In genomic region chr16:48786258-48786657, GRCm38 (mm10) we compare ENCODE assay signal across 35 mouse cellular contexts. TPM values are rescaled to one million over a fixed set of nuclear protein-coding genes. Genes with fewer than 3 reads are reported as not detected.
DNase-seq lines count a peak whose midpoint lies in the region; ATAC-seq and TF ChIP-seq lines count a peak whose summit lies in the region.
"Had no signal": no experiment of that assay in that cellular context is flagged by ENCODE, and none has a peak within 500 bp of the region (broad histone marks: within the 10 kb centered on the region; RNA-seq: fewer than 3 reads in every experiment).

No protein-coding gene starts in this region.

- no peaks in the 10 kb centered on the region for H3K36me3 ChIP-seq in kidney, adult 2 months (ENCODE audit: control insufficient read depth, insufficient read depth, low read length)
- H3K36me3 ChIP-seq: embryonic facial prominence, embryonic 13.5 days; heart, embryonic 13.5 days; hindbrain, embryonic 13.5 days; limb, embryonic 13.5 days; liver, embryonic 13.5 days; midbrain, embryonic 10.5 days had no signal

- ATAC-seq in CD4-positive, CD25-positive, alpha-beta regulatory T cell, adult 4 months, result peak; percentile 63
- peak; percentile 83 to 89 for ATAC-seq in hematopoietic stem cell, adult 5-6 weeks (replicated peaks in 1 of 2; ENCODE audit: insufficient read depth in 1 of 2, low FRiP score in 2 of 2, low TSS enrichment in 1 of 2, low read depth in 1 of 2, poor library complexity in 2 of 2, severe bottlenecking in 2 of 2)
- peak; percentile 40; the same call in 1 of the 2 replicates for ATAC-seq in monocyte, adult 5-6 weeks (replicated peaks; ENCODE audit: insufficient number of reproducible peaks, low FRiP score, low TSS enrichment, poor library complexity, severe bottlenecking)
- ATAC-seq in cerebellum, adult (ENCODE audit: insufficient number of reproducible peaks, low FRiP score, low TSS enrichment), result no peak
- ATAC-seq: forebrain, embryonic 13.5 days; midbrain, embryonic 16.5 days had no signal

- H3K4me3 ChIP-seq in kidney, adult 2 months (ENCODE audit: insufficient read depth, low read depth, low read length), result no peak overlapping the region
- H3K4me3 ChIP-seq in cerebellum, adult 2 months (replicated peaks; ENCODE audit: insufficient read depth, low read depth, low read length), result no peak overlapping the region
- H3K4me3 ChIP-seq: embryonic facial prominence, embryonic 13.5 days; erythroblast, embryonic 14.5 days; forebrain, embryonic 13.5 days; heart, embryonic 13.5 days; hindbrain, embryonic 13.5 days; layer of hippocampus, adult 2 months; limb, embryonic 13.5 days; liver, embryonic 13.5 days; midbrain, embryonic 10.5 days had no signal

- no peaks in the 10 kb centered on the region for H3K27me3 ChIP-seq in kidney, adult 2 months (replicated peaks; ENCODE audit: control insufficient read depth, insufficient read depth, low read length)
- no peaks in the 10 kb centered on the region for H3K27me3 ChIP-seq in cerebellum, adult 2 months (ENCODE audit: control insufficient read depth, insufficient read depth, low read length)
- H3K27me3 ChIP-seq: embryonic facial prominence, embryonic 13.5 days; forebrain, embryonic 13.5 days; heart, embryonic 13.5 days; hindbrain, embryonic 13.5 days; limb, embryonic 13.5 days; liver, embryonic 13.5 days had no signal

- H3K27ac ChIP-seq in kidney, adult 2 months (ENCODE audit: insufficient read depth, low read depth, low read length), result no peak overlapping the region
- no peak overlapping the region for H3K27ac ChIP-seq in cerebellum, adult 2 months (ENCODE audit: insufficient read depth, low read length)
- H3K27ac ChIP-seq: embryonic facial prominence, embryonic 13.5 days; forebrain, embryonic 13.5 days; heart, embryonic 13.5 days; hindbrain, embryonic 13.5 days; layer of hippocampus, adult 2 months; limb, embryonic 13.5 days; liver, embryonic 13.5 days; midbrain, embryonic 10.5 days had no signal

- no peaks in the 10 kb centered on the region for H3K4me1 ChIP-seq in kidney, adult 2 months (ENCODE audit: control insufficient read depth, insufficient read depth, low read length)
- H3K4me1 ChIP-seq in cerebellum, adult 2 months (ENCODE audit: control insufficient read depth, insufficient read depth, low read length), result no peaks in the 10 kb centered on the region
- H3K4me1 ChIP-seq: embryonic facial prominence, embryonic 13.5 days; forebrain, embryonic 13.5 days; heart, embryonic 13.5 days; hindbrain, embryonic 13.5 days; limb, embryonic 13.5 days; liver, embryonic 13.5 days; midbrain, embryonic 10.5 days had no signal

- DNase-seq in kidney, adult 2 months, result peak; percentile 1
- no peak for DNase-seq in kidney, postnatal 14 days
- DNase-seq in cerebellum, adult 2 months, result no peak
- no peak for DNase-seq in heart, postnatal 10 days
- DNase-seq: adrenal gland, postnatal 14 days; cerebellum, postnatal 10 days; embryo, embryonic 11 days; gastrocnemius, postnatal 10 days; heart, adult 18-20 months; kidney, adult 9 months; kidney, postnatal 25 days; layer of hippocampus, postnatal 36 days; liver, embryonic 13.5 days; retina, postnatal 1 day; right cerebral cortex, postnatal 25 days; spleen, adult 18-20 months had no signal

- intact Hi-C loops in heart, postnatal 10 days (cut with DNase I), result no loop called here

- WGBS in kidney, adult 2 months, result 70% methylated on average over 3 of the region's 3 CpGs
- 75% methylated on average over 3 of the region's 3 CpGs for WGBS in cerebellum, adult 2 months

- no peak for TF ChIP-seq POLR2A in kidney, adult 2 months (IDR thresholded peaks at IDR 0.05; ENCODE audit: low read depth, low read length)
- TF ChIP-seq POLR2A in cerebellum, adult 2 months (IDR thresholded peaks at IDR 0.05; ENCODE audit: borderline replicate concordance, insufficient read depth, low read length), result no peak

- TF ChIP-seq CTCF in kidney, adult 2 months (conservative IDR thresholded peaks at IDR 0.05; ENCODE audit: insufficient read depth, insufficient read length, low read depth, low read length), result no peak
- TF ChIP-seq CTCF in cerebellum, adult 2 months (IDR thresholded peaks at IDR 0.05; ENCODE audit: borderline replicate concordance, insufficient read depth, low read depth, low read length), result no peak

RNA-seq across cellular contexts. Expression of gene Trat1, which starts 14.4 kb away (rescaled TPM):
- polyA plus RNA-seq in kidney, adult 2 months (2012; rRNA removed), result 0.03 and 0.59 TPM in 2 replicates
- 100 to 1,000 TPM; 122 to 148 TPM for polyA plus RNA-seq in CD4-positive, CD25-positive, alpha-beta regulatory T cell, adult 4 months (2017; shearing (Covaris generic))
- total RNA-seq in hematopoietic stem cell, adult 5-6 weeks (2017), result 1.2 and 1.8 TPM in 2 replicates
- total RNA-seq in monocyte, adult 5-6 weeks (2017), result 0.32 to 0.95 TPM (median 0.49 TPM) in 3 replicates
- polyA plus RNA-seq in cerebellum, adult 2 months (2012; rRNA removed), result 0.03 TPM in 1 of 2 replicates, not detected in the other
- total RNA-seq in heart, postnatal 10 days (2021), result under 1 TPM in 1 of 2 experiments, not detected in 1; 0.45 TPM
- total RNA-seq: adrenal gland, postnatal 14 days; gastrocnemius, postnatal 10 days; heart, postnatal 25 days; MEL had no signal
- polyA plus RNA-seq: embryonic facial prominence, embryonic 13.5 days; erythroblast, embryonic 14.5 days; forebrain, embryonic 13.5 days; heart, embryonic 13.5 days; intestine, embryonic 14.5 days; limb, embryonic 13.5 days; liver, embryonic 13.5 days; lung, embryonic 14.5 days; midbrain, embryonic 10.5 days; midbrain, embryonic 16.5 days had no signal

RNA-seq across cellular contexts. Expression of gene Retnlb, which starts 30.4 kb away (rescaled TPM):
- polyA plus RNA-seq in kidney, adult 2 months (2012; rRNA removed), result not detected in 2 replicates
- polyA plus RNA-seq in CD4-positive, CD25-positive, alpha-beta regulatory T cell, adult 4 months (2017; shearing (Covaris generic)), result not detected
- not detected in 2 replicates for total RNA-seq in hematopoietic stem cell, adult 5-6 weeks (2017)
- total RNA-seq in monocyte, adult 5-6 weeks (2017), result not detected in 3 replicates
- polyA plus RNA-seq in cerebellum, adult 2 months (2012; rRNA removed), result not detected in 2 replicates
- not detected for total RNA-seq in heart, postnatal 10 days (2021)
- total RNA-seq: adrenal gland, postnatal 14 days; gastrocnemius, postnatal 10 days; heart, adult 18-20 months; heart, postnatal 25 days; layer of hippocampus, adult 2 months; layer of hippocampus, postnatal 36 days; left cerebral cortex, postnatal 10 days; MEL had no signal
- polyA plus RNA-seq: embryonic facial prominence, embryonic 13.5 days; erythroblast, embryonic 14.5 days; forebrain, embryonic 13.5 days; frontal cortex, adult 2 months; heart, embryonic 13.5 days; hindbrain, embryonic 13.5 days; intestine, embryonic 14.5 days; limb, embryonic 13.5 days; liver, embryonic 13.5 days; midbrain, embryonic 10.5 days; midbrain, embryonic 16.5 days had no signal

RNA-seq across cellular contexts. Expression of gene Retnla, which starts 56.1 kb away (rescaled TPM):
- 33.9 and 44.0 TPM in 2 replicates for polyA plus RNA-seq in kidney, adult 2 months (2012; rRNA removed)
- polyA plus RNA-seq in CD4-positive, CD25-positive, alpha-beta regulatory T cell, adult 4 months (2017; shearing (Covaris generic)), result not detected
- not detected in 2 replicates for total RNA-seq in hematopoietic stem cell, adult 5-6 weeks (2017)
- 1.3 to 4.8 TPM in 2 of 3 replicates, not detected in the other for total RNA-seq in monocyte, adult 5-6 weeks (2017)
- 0.22 TPM in 1 of 2 replicates, not detected in the other for polyA plus RNA-seq in cerebellum, adult 2 months (2012; rRNA removed)
- 1 to 10 TPM; 1.1 to 1.7 TPM for total RNA-seq in heart, postnatal 10 days (2021)
- total RNA-seq: layer of hippocampus, adult 2 months; layer of hippocampus, postnatal 36 days; left cerebral cortex, postnatal 10 days; MEL had no signal
- polyA plus RNA-seq: embryonic facial prominence, embryonic 13.5 days; erythroblast, embryonic 14.5 days; forebrain, embryonic 13.5 days; frontal cortex, adult 2 months; heart, embryonic 13.5 days; hindbrain, embryonic 13.5 days; intestine, embryonic 14.5 days; limb, embryonic 13.5 days; liver, embryonic 13.5 days; midbrain, embryonic 10.5 days; midbrain, embryonic 16.5 days had no signal
